Mouse (Mus musculus): ENCODE data around the gene Cpsf2.

The Cpsf2 gene

GRCm38 (mm10) chr12:101980266-101980665 lies 4.5 kb downstream of the Cpsf2 start:
- peak; percentile 15 for DNase-seq (ENCODE audit: low read depth, low spot score)

GRCm38 (mm10) chr12:101981559-101981958 lies 5.8 kb downstream of the Cpsf2 start:
- no peak for DNase-seq (ENCODE audit: low read depth, low spot score)

GRCm38 (mm10) chr12:101982977-101983376 lies 7.2 kb downstream of the Cpsf2 start:
- no peak for DNase-seq (ENCODE audit: low read depth, low spot score)

GRCm38 (mm10) chr12:101985110-101985509 lies 9.3 kb downstream of the Cpsf2 start:
- DNase-seq (ENCODE audit: low read depth, low spot score) = peak; percentile 58

GRCm38 (mm10) chr12:101987659-101988058 lies 11.9 kb downstream of the Cpsf2 start:
- DNase-seq (ENCODE audit: low read depth, low spot score) = no peak

- DNase-seq (ENCODE audit: low read depth, low spot score) = no peak
Measured at GRCm38 (mm10) chr12:101994576-101995467, 19.0 kb downstream of the Cpsf2 start.

- DNase-seq (ENCODE audit: low read depth, low spot score) = no peak
Measured at GRCm38 (mm10) chr12:101998929-101999328, 23.1 kb downstream of the Cpsf2 start.

GRCm38 (mm10) chr12:102000785-102001184 lies 25.0 kb downstream of the Cpsf2 start:
- no peak for DNase-seq (ENCODE audit: low read depth, low spot score)

- DNase-seq (ENCODE audit: low read depth, low spot score) = no peak
Measured at GRCm38 (mm10) chr12:102008111-102008977, 32.6 kb downstream of the Cpsf2 start.

GRCm38 (mm10) chr12:102009551-102009950 lies 33.8 kb downstream of the Cpsf2 start:
- no peak for DNase-seq (ENCODE audit: low read depth, low spot score)

GRCm38 (mm10) chr12:102014411-102014810 lies 38.6 kb downstream of the Cpsf2 start:
- DNase-seq (ENCODE audit: low read depth, low spot score) = no peak

GRCm38 (mm10) chr12:102015127-102015526 lies 39.3 kb downstream of the Cpsf2 start:
- no peak for DNase-seq (ENCODE audit: low read depth, low spot score)

GRCm38 (mm10) chr12:102021923-102022322 lies 46.1 kb downstream of the Cpsf2 start:
- peak; percentile 81 for DNase-seq (ENCODE audit: low read depth, low spot score)

- DNase-seq (ENCODE audit: low read depth, low spot score) = no peak
Measured at GRCm38 (mm10) chr12:102029184-102029583, 53.4 kb downstream of the Cpsf2 start.

GRCm38 (mm10) chr12:102029892-102030446 lies 54.2 kb downstream of the Cpsf2 start:
- DNase-seq (ENCODE audit: low read depth, low spot score) = no peak

GRCm38 (mm10) chr12:102034934-102035333 lies 59.1 kb downstream of the Cpsf2 start:
- no peak for DNase-seq (ENCODE audit: low read depth, low spot score)

GRCm38 (mm10) chr12:102039861-102040260 lies 64.1 kb downstream of the Cpsf2 start:
- peak; percentile 55 for DNase-seq (ENCODE audit: low read depth, low spot score)

- no peak for DNase-seq (ENCODE audit: low read depth, low spot score)
Measured at GRCm38 (mm10) chr12:102041699-102042098, 65.9 kb downstream of the Cpsf2 start.

GRCm38 (mm10) chr12:102042247-102042646 lies 66.5 kb downstream of the Cpsf2 start:
- peak; percentile 45 for DNase-seq (ENCODE audit: low read depth, low spot score)

- DNase-seq (ENCODE audit: low read depth, low spot score) = no peak
Measured at GRCm38 (mm10) chr12:102043840-102044239, 68.1 kb downstream of the Cpsf2 start.

- DNase-seq (ENCODE audit: low read depth, low spot score) = no peak
Measured at GRCm38 (mm10) chr12:102054155-102054554, 78.4 kb downstream of the Cpsf2 start.

- peak; percentile 95 for DNase-seq (ENCODE audit: low read depth, low spot score)
Measured at GRCm38 (mm10) chr12:102055758-102056157, 80.0 kb downstream of the Cpsf2 start.

Data from brain, adult 2 months (tissue).